Mouse (Mus musculus) lung, adult 2 months (tissue): ENCODE results near the gene Il21.

ENCODE experiments used
- CTCF ChIP-seq: fragments of 200-500 bp; IDR thresholded peaks from 2 replicates; pipeline ENCODE4 v1.5.1; 2011; ENCODE audit warnings: mild to moderate bottlenecking, low read length, control low read depth; ENCODE audit not compliant: insufficient read depth
- POLR2A ChIP-seq: fragments of 200-500 bp; IDR thresholded peaks from 2 replicates; pipeline ENCODE4 v1.6.1; 2011; ENCODE audit warnings: low read depth, mild to moderate bottlenecking, control low read depth, low read length, borderline replicate concordance; ENCODE audit errors: extremely low read depth

GRCm38 (mm10) chr3:37173285-37173684 lies 59.2 kb downstream of the Il21 start:
- TF ChIP-seq CTCF (no peak), POLR2A (no peak)
